Mouse (Mus musculus): Measurements from ENCODE around the gene DXBay18.
"Not testable (repeated sequence)": the region's sequence is repeated elsewhere in the genome, so short reads cannot be mapped to it uniquely, and the experiment has no call there.

DNA sequence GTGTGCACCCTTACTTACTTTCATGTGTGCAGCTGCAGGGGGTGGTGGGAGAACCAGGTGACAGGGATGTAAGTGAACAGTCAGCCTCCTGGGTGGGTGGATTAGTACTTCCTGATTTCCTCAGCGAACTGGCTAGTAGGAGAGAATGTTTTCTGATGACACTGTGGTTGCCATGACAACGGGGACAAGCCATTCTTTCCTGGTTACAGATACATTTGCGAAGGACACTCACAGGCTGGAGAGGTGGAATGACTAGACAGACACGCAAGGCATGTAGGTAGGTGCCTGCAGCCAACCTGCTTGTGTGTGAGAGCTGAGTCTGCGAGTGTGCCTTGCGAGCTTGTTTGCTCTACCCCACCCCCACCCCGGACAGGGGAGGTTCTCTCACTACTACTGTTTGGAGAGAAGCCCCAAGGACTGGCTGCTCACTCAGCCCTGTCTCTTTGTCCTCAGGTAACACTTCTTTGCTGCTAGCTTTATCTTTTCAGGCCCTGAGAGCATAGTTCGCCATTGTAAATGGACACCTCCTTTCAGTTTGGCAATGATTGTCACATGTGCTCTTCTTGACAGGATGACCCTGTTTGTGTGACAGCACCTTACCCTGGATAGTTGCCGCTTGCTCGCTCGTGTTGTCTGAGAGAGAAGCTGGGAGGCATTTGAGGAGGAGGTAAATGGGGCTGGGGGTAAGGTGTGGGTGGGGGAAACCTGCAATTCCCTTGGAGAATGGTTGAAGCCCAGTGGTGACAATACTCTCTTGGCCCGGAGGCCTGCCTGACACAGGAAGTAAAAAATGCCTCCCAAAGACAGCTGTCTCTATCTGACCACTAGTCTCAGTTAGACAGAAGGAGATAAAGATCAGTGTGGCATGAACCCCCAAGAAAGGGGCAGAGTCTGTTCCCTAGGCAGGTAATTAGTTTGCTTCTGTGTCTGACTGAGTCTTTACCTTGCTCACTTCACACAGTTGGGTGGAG is 26.1 kb downstream of the DXBay18 start:
- not testable (repeated sequence) for TF ChIP-seq EP300, CTCF (IDR thresholded peaks at IDR 0.05; ENCODE audit: low read depth)
